Mouse (Mus musculus) forebrain, embryonic 15.5 days (tissue): ENCODE data around the gene Usp6nl. TPM values are rescaled to one million over a fixed set of nuclear protein-coding genes. Genes with fewer than 3 reads are reported as not detected.

Source experiments
- ATAC-seq: fragments of 200-750 bp; cut with Nextera tagmentation; replicated peaks from 2 replicates; pipeline ENCODE4 v1.8.0; 2017; ENCODE audit warnings: mild to moderate bottlenecking, moderate TSS enrichment, moderate library complexity
- H3K27ac ChIP-seq: fragments of 300-500 bp; sonication (generic); replicated peaks from 2 replicates; pipeline ENCODE4 v1.5.1; 2015; ENCODE audit warnings: mild to moderate bottlenecking, inconsistent platforms
- H3K27me3 ChIP-seq: fragments of 300-500 bp; sonication (generic); 2 replicates; pipeline ENCODE4 v1.6.1; 2015; ENCODE audit warnings: inconsistent platforms
- H3K36me3 ChIP-seq: fragments of 300-500 bp; sonication (generic); 2 replicates; pipeline ENCODE4 v1.6.1; 2015; ENCODE audit warnings: mild to moderate bottlenecking, inconsistent platforms
- H3K4me1 ChIP-seq: fragments of 300-500 bp; sonication (generic); 2 replicates; pipeline ENCODE4 v1.6.1; 2015; ENCODE audit warnings: inconsistent platforms
- H3K4me2 ChIP-seq: fragments of 300-500 bp; sonication (generic); replicated peaks from 2 replicates; pipeline ENCODE4 v1.6.1; 2015; ENCODE audit warnings: mild to moderate bottlenecking, inconsistent platforms
- H3K4me3 ChIP-seq: fragments of 300-500 bp; sonication (generic); 2 replicates; pipeline ENCODE4 v1.5.1; 2015; ENCODE audit warnings: mild to moderate bottlenecking, inconsistent platforms
- H3K9ac ChIP-seq: fragments of 300-500 bp; sonication (generic); replicated peaks from 2 replicates; pipeline ENCODE4 v1.6.1; 2015; ENCODE audit warnings: mild to moderate bottlenecking, inconsistent platforms
- H3K9me3 ChIP-seq: fragments of 300-500 bp; sonication (generic); 2 replicates; pipeline ENCODE4 v1.6.1; 2016; ENCODE audit warnings: inconsistent platforms
- WGBS: fragments of 180-500 bp; shearing (Covaris S2); methylation state at CpG from one replicate; pipeline ENCODE4 v1.1.7; 2015; ENCODE audit warnings: mixed read lengths; 5-methylcytosine and 5-hydroxymethylcytosine counted together
- polyA plus RNA-seq: library from polyadenylated mRNA; unstranded; fragments of >200 nt; fragmentation: Nextera tagmentation; extraction: Ambion mirVana; gene quantifications from 2 replicates; pipeline ENCODE4 v1.2.1, GENCODE M21; 2015

Gene Usp6nl
- polyA plus RNA-seq, 1 experiment from 2014 or later: 7.6 TPM

GRCm38 (mm10) chr2:6357306-6357705, 34.8 kb downstream of the Usp6nl start:
- Histone ChIP-seq H3K4me2 (no peak overlapping the region), H3K27me3 (no peaks in the 10 kb centered on the region), H3K9me3 (no peaks in the 10 kb centered on the region), H3K4me1 (peaks cover 5% of the 10 kb centered on the region), H3K27ac (no peak overlapping the region), H3K9ac (no peak overlapping the region), H3K36me3 (no peaks in the 10 kb centered on the region), H3K4me3 (no peak overlapping the region)
- WGBS: 97% methylated on average over 7 of the region's 7 CpGs
- ATAC-seq: no peak

- Histone ChIP-seq H3K4me1 (peaks cover 5% of the 10 kb centered on the region), H3K27me3 (no peaks in the 10 kb centered on the region), H3K4me2 (no peak overlapping the region), H3K36me3 (no peaks in the 10 kb centered on the region), H3K9ac (no peak overlapping the region), H3K27ac (no peak overlapping the region), H3K9me3 (no peaks in the 10 kb centered on the region), H3K4me3 (no peak overlapping the region)
- peak; percentile 26; the same call in 1 of the 2 replicates for ATAC-seq
- 39% methylated on average over 9 of the region's 9 CpGs for WGBS
Measured at GRCm38 (mm10) chr2:6359645-6360044, 37.2 kb downstream of the Usp6nl start.

- H3K9ac ChIP-seq: no peak overlapping the region
- no peak overlapping the region for H3K4me3 ChIP-seq
- no peak overlapping the region for H3K27ac ChIP-seq
- no peaks in the 10 kb centered on the region for H3K36me3 ChIP-seq
- WGBS: 77% methylated on average over 13 of the region's 13 CpGs
- no peak for ATAC-seq
- H3K27me3 ChIP-seq: no peaks in the 10 kb centered on the region
- no peak overlapping the region for H3K4me2 ChIP-seq
- H3K9me3 ChIP-seq: no peaks in the 10 kb centered on the region
- peaks cover 9% of the 10 kb centered on the region for H3K4me1 ChIP-seq
Measured at GRCm38 (mm10) chr2:6363126-6363525, 40.7 kb downstream of the Usp6nl start.

GRCm38 (mm10) chr2:6363922-6364321, 41.5 kb downstream of the Usp6nl start:
- Histone ChIP-seq H3K4me1 (peaks cover 9% of the 10 kb centered on the region), H3K9ac (no peak overlapping the region), H3K27ac (no peak overlapping the region), H3K36me3 (no peaks in the 10 kb centered on the region), H3K4me3 (no peak overlapping the region), H3K27me3 (no peaks in the 10 kb centered on the region), H3K9me3 (no peaks in the 10 kb centered on the region), H3K4me2 (no peak overlapping the region)
- WGBS: 92% methylated on average over 7 of the region's 7 CpGs
- ATAC-seq: no peak

- 52% methylated on average over 9 of the region's 9 CpGs for WGBS
- Histone ChIP-seq H3K4me1 (peaks cover 4% of the 10 kb centered on the region), H3K4me2 (no peak overlapping the region), H3K4me3 (no peak overlapping the region), H3K9ac (no peak overlapping the region), H3K36me3 (no peaks in the 10 kb centered on the region), H3K27ac (no peak overlapping the region), H3K27me3 (no peaks in the 10 kb centered on the region), H3K9me3 (no peaks in the 10 kb centered on the region)
- ATAC-seq: no peak; the same call in 1 of the 2 replicates
Measured at GRCm38 (mm10) chr2:6366521-6366928, 44.1 kb downstream of the Usp6nl start.

GRCm38 (mm10) chr2:6366973-6367372, 44.5 kb downstream of the Usp6nl start:
- Histone ChIP-seq H3K4me1 (peaks cover 4% of the 10 kb centered on the region), H3K4me3 (no peak overlapping the region), H3K9me3 (no peaks in the 10 kb centered on the region), H3K27me3 (no peaks in the 10 kb centered on the region), H3K4me2 (no peak overlapping the region), H3K36me3 (no peaks in the 10 kb centered on the region), H3K27ac (no peak overlapping the region), H3K9ac (no peak overlapping the region)
- ATAC-seq: 0 out of 2 replicates have a peak, but pooled peaks have one; percentile 29
- WGBS: 63% methylated on average over 6 of the region's 6 CpGs

GRCm38 (mm10) chr2:6367497-6367896, 45.0 kb downstream of the Usp6nl start:
- Histone ChIP-seq H3K4me2 (no peak overlapping the region), H3K9ac (no peak overlapping the region), H3K4me3 (no peak overlapping the region), H3K36me3 (no peaks in the 10 kb centered on the region), H3K27me3 (no peaks in the 10 kb centered on the region), H3K9me3 (no peaks in the 10 kb centered on the region), H3K27ac (no peak overlapping the region), H3K4me1 (peaks cover 4% of the 10 kb centered on the region)
- no peak for ATAC-seq
- 92% methylated on average over 6 of the region's 6 CpGs for WGBS

- no peak for ATAC-seq
- Histone ChIP-seq H3K9ac (no peak overlapping the region), H3K4me1 (0 out of 2 replicates have a peak, but pooled peaks cover 4% of the 10 kb centered on the region), H3K4me2 (no peak overlapping the region), H3K9me3 (no peaks in the 10 kb centered on the region), H3K27ac (no peak overlapping the region), H3K36me3 (no peaks in the 10 kb centered on the region), H3K27me3 (no peaks in the 10 kb centered on the region), H3K4me3 (no peak overlapping the region)
- WGBS: 72% methylated on average over 14 of the region's 14 CpGs
Measured at GRCm38 (mm10) chr2:6374216-6374615, 51.7 kb downstream of the Usp6nl start.

- no peak overlapping the region for H3K27ac ChIP-seq
Measured at GRCm38 (mm10) chr2:6376071-6376470, 53.6 kb downstream of the Usp6nl start.

GRCm38 (mm10) chr2:6376941-6377340, 54.5 kb downstream of the Usp6nl start:
- ATAC-seq: no peak
- Histone ChIP-seq H3K4me1 (0 out of 2 replicates have a peak, but pooled peaks cover 4% of the 10 kb centered on the region), H3K27me3 (no peaks in the 10 kb centered on the region), H3K4me3 (no peak overlapping the region), H3K9ac (no peak overlapping the region), H3K9me3 (no peaks in the 10 kb centered on the region), H3K4me2 (no peak overlapping the region), H3K36me3 (no peaks in the 10 kb centered on the region), H3K27ac (no peak overlapping the region)
- WGBS: 73% methylated on average over 4 of the region's 4 CpGs

More at GRCm38 (mm10) chr2:6376071-6376470, 53.6 kb downstream of the Usp6nl start:
- WGBS: 91% methylated on average over 8 of the region's 8 CpGs
- Histone ChIP-seq H3K36me3 (no peaks in the 10 kb centered on the region), H3K4me1 (0 out of 2 replicates have a peak, but pooled peaks cover 4% of the 10 kb centered on the region), H3K27me3 (no peaks in the 10 kb centered on the region), H3K9ac (no peak overlapping the region), H3K4me3 (no peak overlapping the region), H3K9me3 (no peaks in the 10 kb centered on the region), H3K4me2 (no peak overlapping the region)
- no peak for ATAC-seq

GRCm38 (mm10) chr2:6378590-6379205, 56.2 kb downstream of the Usp6nl start:
- Histone ChIP-seq H3K9me3 (no peaks in the 10 kb centered on the region), H3K36me3 (no peaks in the 10 kb centered on the region), H3K27me3 (no peaks in the 10 kb centered on the region), H3K4me3 (no peak overlapping the region), H3K27ac (no peak overlapping the region), H3K4me1 (0 out of 2 replicates have a peak, but pooled peaks cover 4% of the 10 kb centered on the region), H3K9ac (no peak overlapping the region), H3K4me2 (no peak overlapping the region)
- 79% methylated on average over 8 of the region's 8 CpGs for WGBS
- no peak for ATAC-seq

GRCm38 (mm10) chr2:6379731-6380212, 57.3 kb downstream of the Usp6nl start:
- Histone ChIP-seq H3K4me2 (no peak overlapping the region), H3K36me3 (no peaks in the 10 kb centered on the region), H3K27ac (no peak overlapping the region), H3K4me3 (no peak overlapping the region), H3K27me3 (no peaks in the 10 kb centered on the region), H3K9ac (no peak overlapping the region), H3K4me1 (0 out of 2 replicates have a peak, but pooled peaks cover 4% of the 10 kb centered on the region), H3K9me3 (no peaks in the 10 kb centered on the region)
- 91% methylated on average over 8 of the region's 8 CpGs for WGBS
- ATAC-seq: no peak

GRCm38 (mm10) chr2:6380401-6380800, 57.9 kb downstream of the Usp6nl start:
- H3K4me2 ChIP-seq: no peak overlapping the region
- no peaks in the 10 kb centered on the region for H3K36me3 ChIP-seq
- H3K4me3 ChIP-seq: no peak overlapping the region
- no peaks in the 10 kb centered on the region for H3K27me3 ChIP-seq
- WGBS: 81% methylated on average over 9 of the region's 9 CpGs
- H3K4me1 ChIP-seq: 0 out of 2 replicates have a peak, but pooled peaks cover 4% of the 10 kb centered on the region
- no peak overlapping the region for H3K9ac ChIP-seq
- ATAC-seq: no peak
- H3K27ac ChIP-seq: no peak overlapping the region
- no peaks in the 10 kb centered on the region for H3K9me3 ChIP-seq
